Comparison of ENCODE assay signal across 9 mouse cellular contexts in genomic region chr6:30549231-30549761, GRCm38 (mm10). TPM values are rescaled to one million over a fixed set of nuclear protein-coding genes. Genes with fewer than 3 reads are reported as not detected.
DNase-seq lines count a peak whose midpoint lies in the region; ATAC-seq and TF ChIP-seq lines count a peak whose summit lies in the region.
"Had no signal": no experiment of that assay in that cellular context is flagged by ENCODE, and none has a peak within 500 bp of the region (broad histone marks: within the 10 kb centered on the region; RNA-seq: fewer than 3 reads in every experiment).

No protein-coding gene starts in this region.

- H3K4me2 ChIP-seq in embryonic facial prominence, embryonic 14.5 days (ENCODE audit: low read depth, low read length), result peak overlapping the region; percentile 40
- no peak overlapping the region for H3K4me2 ChIP-seq in hindbrain, postnatal 0 days (ENCODE audit: low read depth, low read length)
- 0 out of 2 replicates have a peak overlapping the region, but pooled peaks have one; percentile 18 for H3K4me2 ChIP-seq in neural tube, embryonic 12.5 days (replicated peaks)

- H3K4me3 ChIP-seq in left cerebral cortex, adult 2 months, result no peak overlapping the region
- no peak overlapping the region for H3K4me3 ChIP-seq in embryonic facial prominence, embryonic 14.5 days (ENCODE audit: low read depth, low read length)
- no peak overlapping the region for H3K4me3 ChIP-seq in hindbrain, postnatal 0 days (ENCODE audit: low read length)
- no peak overlapping the region for H3K4me3 ChIP-seq in neural tube, embryonic 12.5 days

- 6% methylated on average over 15 of the region's 15 CpGs for WGBS in embryonic facial prominence, embryonic 14.5 days
- 32% methylated on average over 15 of the region's 15 CpGs for WGBS in hindbrain, postnatal 0 days
- 25% methylated on average over 15 of the region's 15 CpGs for WGBS in neural tube, embryonic 12.5 days

- TF ChIP-seq CTCF in left cerebral cortex, adult 2 months (IDR thresholded peaks at IDR 0.05), result no peak
- TF ChIP-seq CTCF in hindbrain, postnatal 0 days (IDR thresholded peaks at IDR 0.05; ENCODE audit: low read depth), result no peak

- no peaks in the 10 kb centered on the region for H3K27me3 ChIP-seq in embryonic facial prominence, embryonic 14.5 days (replicated peaks; ENCODE audit: control insufficient read depth, insufficient read depth, low read length)
- no peaks in the 10 kb centered on the region for H3K27me3 ChIP-seq in hindbrain, postnatal 0 days (ENCODE audit: insufficient read depth, low read length)
- H3K27me3 ChIP-seq in neural tube, embryonic 12.5 days (replicated peaks), result no peaks in the 10 kb centered on the region

- H3K9ac ChIP-seq in embryonic facial prominence, embryonic 14.5 days (ENCODE audit: low read depth, low read length), result peak overlapping the region; percentile 36; the same call in 1 of the 2 replicates
- H3K9ac ChIP-seq in hindbrain, postnatal 0 days (replicated peaks; ENCODE audit: low read length), result no peak overlapping the region
- H3K9ac ChIP-seq in neural tube, embryonic 12.5 days, result no peak overlapping the region; the same call in 1 of the 2 replicates

- peak overlapping the region; percentile 77 for H3K27ac ChIP-seq in left cerebral cortex, adult 2 months
- peak overlapping the region; percentile 93 for H3K27ac ChIP-seq in embryonic facial prominence, embryonic 14.5 days (replicated peaks; ENCODE audit: low read depth, low read length)
- peak overlapping the region; percentile 41; the same call in 1 of the 2 replicates for H3K27ac ChIP-seq in hindbrain, postnatal 0 days
- peak overlapping the region; percentile 33; the same call in 1 of the 2 replicates for H3K27ac ChIP-seq in neural tube, embryonic 12.5 days
- H3K27ac ChIP-seq: macrophage had no signal

- intact Hi-C loops in left cerebral cortex, adult 2 months (cut with DNase I), result loop anchor here (2.0 to 5.0 kb wide), 5 partner anchors 24 to 173 kb away; partner anchors contain the start of genes Klhdc10 and Mest

- H3K36me3 ChIP-seq in embryonic facial prominence, embryonic 14.5 days (ENCODE audit: control insufficient read depth, insufficient read depth, low read length), result no peaks in the 10 kb centered on the region
- no peaks in the 10 kb centered on the region for H3K36me3 ChIP-seq in hindbrain, postnatal 0 days (ENCODE audit: insufficient read depth, low read length)
- no peaks in the 10 kb centered on the region for H3K36me3 ChIP-seq in neural tube, embryonic 12.5 days

- peaks cover 63% of the 10 kb centered on the region for H3K4me1 ChIP-seq in embryonic facial prominence, embryonic 14.5 days (ENCODE audit: control insufficient read depth, insufficient read depth, low read length)
- H3K4me1 ChIP-seq in hindbrain, postnatal 0 days (ENCODE audit: insufficient read depth, low read length), result peaks cover 13% of the 10 kb centered on the region
- peaks cover 30% of the 10 kb centered on the region for H3K4me1 ChIP-seq in neural tube, embryonic 12.5 days

- peak; percentile 72 for ATAC-seq in embryonic facial prominence, embryonic 14.5 days (ENCODE audit: low read depth)
- ATAC-seq in hindbrain, postnatal 0 days, result no peak
- ATAC-seq in neural tube, embryonic 12.5 days (ENCODE audit: low FRiP score, low read depth), result no peak

- no peaks in the 10 kb centered on the region for H3K9me3 ChIP-seq in embryonic facial prominence, embryonic 14.5 days (ENCODE audit: control insufficient read depth, low read length)
- no peaks in the 10 kb centered on the region for H3K9me3 ChIP-seq in hindbrain, postnatal 0 days (ENCODE audit: low read length)
- H3K9me3 ChIP-seq in neural tube, embryonic 12.5 days, result no peaks in the 10 kb centered on the region

- DNase-seq in left cerebral cortex, adult 2 months (ENCODE audit: extremely low spot score in 1 of 2, low spot score in 2 of 2), result no peak
- no peak for DNase-seq in left cerebral cortex, adult 11 months (ENCODE audit: low spot score)
- DNase-seq in embryonic facial prominence, embryonic 14.5 days (ENCODE audit: low spot score), result peak; percentile 93
- peak; percentile 38 for DNase-seq in hindbrain, postnatal 0 days (ENCODE audit: low spot score)
- DNase-seq in right cerebral cortex, postnatal 25 days, result no peak
- DNase-seq in adrenal gland, postnatal 36 days, result no peak
- no peak for DNase-seq in thymus, postnatal 25 days

RNA-seq across cellular contexts. Expression of gene Cpa2, which starts 7.9 kb away (rescaled TPM):
- total RNA-seq in left cerebral cortex, adult 2 months (2021), result 1 to 10 TPM in 1 of 2 experiments, under 1 TPM in 1; 0.61 to 1.2 TPM
- polyA plus RNA-seq in embryonic facial prominence, embryonic 14.5 days (2014; fragmentation: Nextera tagmentation; extraction: Ambion mirVana), result 3.3 and 4.5 TPM in 2 replicates
- total RNA-seq in hindbrain, postnatal 0 days (2014; rRNA removed), result 6.2 and 8.1 TPM in 2 replicates
- polyA plus RNA-seq in hindbrain, postnatal 0 days (2015; fragmentation: Nextera tagmentation; extraction: Ambion mirVana), result 14.9 and 15.7 TPM in 2 replicates
- polyA plus RNA-seq in neural tube, embryonic 12.5 days (2016; fragmentation: Nextera tagmentation; extraction: Ambion mirVana), result 8.2 and 8.5 TPM in 2 replicates
- total RNA-seq in adrenal gland, postnatal 36 days (2021), result under 1 TPM; 0.56 to 0.66 TPM

RNA-seq across cellular contexts. Expression of gene Cpa4, which starts 18.9 kb away (rescaled TPM):
- under 1 TPM in 1 of 2 experiments, not detected in 1; 0.16 TPM for total RNA-seq in left cerebral cortex, adult 2 months (2021)
- polyA plus RNA-seq in embryonic facial prominence, embryonic 14.5 days (2014; fragmentation: Nextera tagmentation; extraction: Ambion mirVana), result 3.0 and 3.4 TPM in 2 replicates
- total RNA-seq in hindbrain, postnatal 0 days (2014; rRNA removed), result 0.11 and 0.16 TPM in 2 replicates
- polyA plus RNA-seq in hindbrain, postnatal 0 days (2015; fragmentation: Nextera tagmentation; extraction: Ambion mirVana), result 0.45 and 0.53 TPM in 2 replicates
- 1.2 and 1.9 TPM in 2 replicates for polyA plus RNA-seq in neural tube, embryonic 12.5 days (2016; fragmentation: Nextera tagmentation; extraction: Ambion mirVana)
- 1 to 10 TPM; 1.1 to 1.2 TPM for total RNA-seq in adrenal gland, postnatal 36 days (2021)
- polyA plus RNA-seq: macrophage had no signal

RNA-seq across cellular contexts. Expression of gene Ssmem1, which starts 39.6 kb away (rescaled TPM):
- 1 to 10 TPM in 1 of 2 experiments, under 1 TPM in 1; 0.70 to 1.1 TPM for total RNA-seq in left cerebral cortex, adult 2 months (2021)
- 0.51 TPM in 1 of 2 replicates, not detected in the other for polyA plus RNA-seq in embryonic facial prominence, embryonic 14.5 days (2014; fragmentation: Nextera tagmentation; extraction: Ambion mirVana)
- total RNA-seq in hindbrain, postnatal 0 days (2014; rRNA removed), result 0.26 TPM in 1 of 2 replicates, not detected in the other
- 0.18 and 0.39 TPM in 2 replicates for polyA plus RNA-seq in hindbrain, postnatal 0 days (2015; fragmentation: Nextera tagmentation; extraction: Ambion mirVana)
- 0.24 and 0.49 TPM in 2 replicates for polyA plus RNA-seq in neural tube, embryonic 12.5 days (2016; fragmentation: Nextera tagmentation; extraction: Ambion mirVana)
- under 1 TPM in 1 of 2 experiments, not detected in 1; 0.23 TPM for total RNA-seq in adrenal gland, postnatal 36 days (2021)
- polyA plus RNA-seq: macrophage had no signal

RNA-seq across cellular contexts. Expression of gene Tmem209, which starts 39.7 kb away (rescaled TPM):
- 10 to 100 TPM; 18.3 to 21.7 TPM for total RNA-seq in left cerebral cortex, adult 2 months (2021)
- 31.0 and 36.9 TPM in 2 replicates for polyA plus RNA-seq in embryonic facial prominence, embryonic 14.5 days (2014; fragmentation: Nextera tagmentation; extraction: Ambion mirVana)
- 35.3 and 50.0 TPM in 2 replicates for total RNA-seq in hindbrain, postnatal 0 days (2014; rRNA removed)
- 23.2 and 25.0 TPM in 2 replicates for polyA plus RNA-seq in hindbrain, postnatal 0 days (2015; fragmentation: Nextera tagmentation; extraction: Ambion mirVana)
- polyA plus RNA-seq in neural tube, embryonic 12.5 days (2016; fragmentation: Nextera tagmentation; extraction: Ambion mirVana), result 35.1 and 35.9 TPM in 2 replicates
- total RNA-seq in adrenal gland, postnatal 36 days (2021), result 10 to 100 TPM; 23.3 to 27.3 TPM

Comparison
In these comparisons a context has a peak if more than half of its experiments do, and no peak if none do; other contexts are left out.
1. DNase-seq: peak in embryonic facial prominence, embryonic 14.5 days (single experiment) and hindbrain, postnatal 0 days (single experiment); none in left cerebral cortex, adult 2 months (0 of 2), left cerebral cortex, adult 11 months (single experiment), right cerebral cortex, postnatal 25 days (single experiment), adrenal gland, postnatal 36 days (0 of 2) and thymus, postnatal 25 days (single experiment).
2. H3K27ac ChIP-seq: peak in every context shown above with its lines; median percentile 93 in embryonic facial prominence, embryonic 14.5 days; 77 in left cerebral cortex, adult 2 months; 41 in hindbrain, postnatal 0 days; 33 in neural tube, embryonic 12.5 days.